Mouse (Mus musculus) cerebellum, adult 2 months (tissue): ENCODE data around the gene Tmem206.

Experiments
- CTCF ChIP-seq: fragments of 200-500 bp; IDR thresholded peaks from 2 replicates; pipeline ENCODE4 v1.5.1; 2011; ENCODE audit warnings: low read depth, mild to moderate bottlenecking, control low read depth, low read length, moderate library complexity, borderline replicate concordance; ENCODE audit not compliant: insufficient read depth
- POLR2A ChIP-seq: fragments of 200-500 bp; IDR thresholded peaks from 2 replicates; pipeline ENCODE4 v1.6.1; 2011; ENCODE audit warnings: low read length, control low read depth, borderline replicate concordance; ENCODE audit not compliant: insufficient read depth

- TF ChIP-seq POLR2A (no peak), CTCF (no peak)
These were observed 29.3 kb upstream of the Tmem206 start for GRCm38 (mm10) chr1:191296445-191296844.
